Mouse (Mus musculus) cerebellum, postnatal 25 days (tissue): ENCODE measurements at regions not wholly inside any gene's neighbourhood (a gene's known extent, or its start where the extent isn't known, plus 50 kb on each side); places are given as distances from the start of the nearest gene placed in this dataset.

Source experiments
- DNase-seq, 2 experiments: peaks; one replicate each; pipeline ENCODE4 v3.0.0; 2021; ENCODE audit warnings: mixed read lengths in 2 of 2

DNA sequence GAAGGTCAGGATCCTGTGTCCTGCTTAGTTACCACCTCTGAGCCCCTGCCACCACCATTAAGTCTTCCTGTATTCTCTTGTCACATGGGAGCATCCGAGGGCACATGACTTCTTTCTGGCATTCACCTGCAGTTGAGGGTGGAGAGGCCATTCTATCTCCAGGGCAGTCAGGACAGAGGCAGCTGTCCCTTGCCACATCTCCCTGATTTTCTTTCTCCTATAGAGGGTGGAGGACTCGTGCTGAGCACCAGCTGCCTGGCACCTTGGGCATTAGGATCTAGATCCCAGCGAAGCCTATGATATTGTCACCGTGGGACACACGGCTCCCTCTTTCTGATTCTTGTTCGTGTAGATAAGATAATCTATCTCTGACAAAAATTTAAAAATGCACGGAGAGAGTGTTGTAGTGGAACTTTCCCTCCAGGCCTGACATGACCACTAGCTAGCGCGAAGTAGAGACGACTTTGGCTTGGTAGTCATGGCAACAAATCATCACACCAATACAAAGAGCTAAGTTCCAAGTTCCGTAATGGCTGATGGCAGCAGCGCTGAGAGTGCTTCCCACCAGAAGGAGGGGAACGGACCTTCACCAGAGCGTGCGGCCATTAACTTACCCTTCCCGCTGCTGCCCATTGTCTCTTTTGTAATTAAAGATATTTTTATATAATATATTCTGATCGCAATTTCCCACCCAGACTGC is 137.7 kb downstream of the Ipmk start:
- DNase-seq = no peak

DNA sequence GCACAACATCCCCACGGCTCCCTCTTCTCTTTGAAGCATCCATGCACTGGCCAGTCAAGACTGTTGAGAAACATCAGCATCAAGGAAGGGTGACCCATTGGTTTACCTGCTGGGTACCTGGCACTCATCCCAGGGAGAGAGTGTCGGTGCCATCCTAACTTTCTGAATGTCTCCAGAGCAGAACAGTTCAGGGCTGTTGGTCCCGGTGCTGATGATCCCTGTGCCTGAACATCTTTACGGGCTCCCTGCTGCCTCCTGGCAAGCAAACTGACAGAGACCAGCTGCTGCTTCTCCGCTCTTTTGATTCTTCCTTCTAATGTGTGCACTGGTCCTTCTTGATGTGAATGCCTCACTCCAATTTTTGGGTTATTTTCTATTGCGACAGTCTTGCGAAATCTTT is 142.2 kb downstream of the Ipmk start:
- no peak for DNase-seq

DNA sequence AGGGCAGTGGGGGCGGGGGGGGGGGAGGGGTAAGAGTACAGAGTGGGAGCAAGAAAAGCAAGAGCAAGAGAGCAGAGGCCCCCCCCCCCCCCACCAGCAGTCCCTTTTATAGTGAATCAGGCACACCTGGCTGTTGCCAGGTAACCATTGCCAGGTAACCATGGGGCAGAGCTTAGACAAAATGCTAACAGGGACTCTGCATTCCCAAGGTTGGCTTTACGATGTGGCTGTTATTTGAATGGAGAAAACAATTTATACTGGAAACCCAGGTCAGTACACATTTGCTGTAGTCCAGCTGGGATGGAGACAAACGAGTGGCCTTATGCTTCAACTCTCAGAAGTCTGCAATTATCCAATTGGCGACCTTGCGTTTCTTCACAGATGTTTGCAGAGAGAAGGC is 154.5 kb downstream of the Ipmk start:
- DNase-seq = no peak

DNA sequence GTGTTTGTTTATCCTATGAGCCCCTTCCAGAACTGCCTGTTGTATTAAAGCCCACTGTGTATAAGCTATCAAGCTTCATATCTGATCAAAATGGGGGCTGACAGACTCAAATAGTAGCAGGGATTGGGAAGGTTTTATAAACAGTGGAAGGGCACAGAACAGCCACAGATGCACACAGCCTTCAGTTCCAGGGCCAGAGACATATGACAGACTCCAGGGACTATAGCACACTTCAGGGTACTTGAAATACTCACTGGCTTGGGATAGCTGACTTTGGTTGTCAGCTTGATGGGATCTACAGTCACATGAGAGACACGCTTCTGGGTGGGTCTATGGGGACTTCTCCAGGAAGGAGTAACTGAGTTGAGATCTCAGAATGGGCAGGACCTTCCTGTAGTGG is 156.7 kb downstream of the Ipmk start:
- no peak for DNase-seq

DNA sequence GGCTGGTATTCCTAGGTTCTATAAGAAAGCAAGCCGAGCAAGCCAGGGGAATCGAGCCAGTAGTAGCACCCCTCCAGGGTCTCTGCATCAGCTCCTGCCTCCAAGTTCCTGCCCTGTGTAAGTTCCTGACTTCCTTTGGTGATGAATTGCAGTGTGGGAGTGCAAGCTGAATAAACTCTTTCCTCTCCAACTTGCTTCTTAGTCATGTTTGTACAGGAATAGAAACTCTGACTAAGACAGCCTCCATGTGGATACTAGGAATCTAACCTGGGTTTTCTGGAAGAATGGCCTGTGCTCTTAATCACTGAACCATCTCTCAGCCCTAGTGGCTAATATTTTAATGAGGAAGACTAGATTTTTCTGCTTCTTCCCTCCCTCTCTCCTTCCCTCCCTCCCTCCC is 177.7 kb downstream of the Ipmk start:
- no peak for DNase-seq

DNA sequence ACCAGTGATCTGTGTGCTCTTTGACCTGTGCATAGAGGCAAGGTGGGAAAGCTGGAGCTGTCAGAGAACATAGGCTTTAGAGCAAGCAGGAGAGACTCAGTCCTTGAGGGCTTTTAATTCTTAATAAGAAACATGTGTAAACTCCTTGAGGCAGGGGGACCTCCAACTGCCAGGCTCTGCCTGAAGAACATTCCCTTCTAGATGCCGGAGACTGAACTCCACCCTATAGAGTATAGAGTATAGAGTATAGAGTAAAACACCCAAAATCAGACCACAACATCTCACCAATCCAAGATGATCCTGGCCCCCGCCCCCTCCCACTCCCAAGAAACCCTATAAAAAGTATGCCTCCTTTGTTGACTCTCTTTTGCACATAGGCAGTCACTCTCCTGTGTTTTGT is 186.2 kb downstream of the Ipmk start:
- no peak for DNase-seq

DNA sequence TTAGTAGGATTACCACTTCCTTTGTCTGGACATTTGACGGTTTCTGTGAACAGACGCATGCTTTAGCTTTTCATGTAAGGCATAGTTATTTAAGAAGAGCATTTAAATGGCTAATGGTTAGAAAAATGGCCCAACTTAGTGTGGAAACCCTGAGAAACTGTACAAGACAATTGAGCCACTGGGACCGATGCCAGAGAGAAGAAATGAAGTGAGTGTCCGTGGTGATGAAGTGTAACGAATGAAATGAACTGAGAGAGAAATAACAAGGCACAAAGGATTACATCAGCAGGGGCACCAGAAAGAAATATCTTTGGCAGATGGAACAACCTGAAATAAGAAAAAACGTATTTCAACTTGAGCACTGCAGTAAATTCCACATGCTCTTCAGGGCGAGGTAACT is 197.9 kb downstream of the Ipmk start:
- no peak for DNase-seq

DNA sequence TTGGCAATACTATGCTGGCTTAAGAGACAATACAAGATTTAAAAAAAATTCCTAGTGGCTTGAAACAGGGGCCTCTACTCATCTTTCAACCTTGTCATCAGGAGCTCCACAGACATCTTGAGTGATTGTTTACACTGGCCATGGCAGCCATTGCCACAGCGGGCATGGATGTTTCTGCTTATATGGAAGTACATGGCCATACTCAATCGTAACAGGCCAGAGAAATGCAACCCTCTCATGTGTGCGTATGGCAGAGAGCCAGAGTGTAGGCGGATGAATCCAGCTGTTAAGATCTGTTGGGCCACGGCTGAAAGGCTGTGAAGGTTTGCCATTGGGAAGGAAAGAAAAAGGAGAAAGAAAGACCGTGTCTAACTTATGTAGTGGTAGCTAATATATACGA is 198.9 kb downstream of the Ipmk start:
- no peak for DNase-seq

DNA sequence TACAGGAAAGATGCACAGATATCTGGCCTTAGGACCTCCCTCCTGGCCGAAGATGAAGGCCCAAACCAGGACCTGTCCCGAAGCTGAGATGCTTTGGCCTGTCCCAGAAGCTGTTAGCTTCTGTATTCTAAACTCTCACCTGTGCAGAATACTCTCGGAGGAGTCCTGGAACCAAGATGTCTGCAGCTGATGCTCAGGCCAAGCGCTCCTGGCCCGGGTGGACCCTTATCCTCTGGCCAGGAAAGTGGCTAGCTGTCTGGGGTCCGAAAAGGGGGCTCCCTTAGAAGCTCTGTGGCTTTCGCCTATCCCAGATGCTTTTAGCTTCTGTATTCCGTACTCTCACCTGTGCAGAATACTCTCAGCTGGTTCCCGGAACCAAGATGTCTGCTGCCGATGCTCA is 236.2 kb downstream of the Ipmk start:
- no peak for DNase-seq

DNA sequence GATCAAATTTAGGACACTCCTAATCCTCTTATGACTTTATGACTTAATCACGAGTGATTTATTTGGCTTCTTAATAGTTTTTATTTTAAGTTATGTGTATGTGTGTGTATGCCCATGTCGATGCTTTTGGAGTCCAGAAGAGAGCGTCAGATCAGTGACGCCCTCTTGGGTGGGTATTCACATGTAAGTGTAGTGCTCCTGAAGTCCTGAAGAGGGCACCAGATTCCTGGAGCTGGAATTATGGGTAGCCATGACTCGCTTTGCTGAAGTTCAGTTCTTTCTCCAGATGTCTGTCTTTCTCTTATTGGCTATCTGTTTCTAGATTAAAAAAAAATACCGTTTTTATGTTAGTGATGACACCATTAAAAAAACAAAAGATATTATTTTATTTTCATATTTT is 251.0 kb downstream of the Ipmk start:
- DNase-seq = no peak

DNA sequence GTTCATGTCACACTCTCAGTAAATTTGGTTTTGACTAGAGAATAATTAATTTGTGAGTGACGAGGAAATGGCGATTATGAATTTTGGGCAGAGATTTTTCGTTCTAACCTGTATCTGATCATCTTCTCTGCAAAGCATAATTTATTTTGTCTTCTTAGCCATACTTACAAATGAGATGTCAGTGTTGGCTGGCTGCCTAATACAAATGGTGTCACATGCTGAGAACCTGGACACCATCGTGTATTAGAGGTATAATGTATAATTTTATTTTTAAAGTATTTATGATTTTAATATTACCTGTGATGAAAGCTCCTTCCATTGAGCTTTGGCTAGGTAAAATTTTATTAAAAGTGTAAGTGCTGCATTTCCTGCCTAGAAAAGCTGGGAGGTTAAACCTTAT is 266.2 kb downstream of the Ipmk start:
- peak in 1 of 2 experiments; percentile 12 for DNase-seq

DNA sequence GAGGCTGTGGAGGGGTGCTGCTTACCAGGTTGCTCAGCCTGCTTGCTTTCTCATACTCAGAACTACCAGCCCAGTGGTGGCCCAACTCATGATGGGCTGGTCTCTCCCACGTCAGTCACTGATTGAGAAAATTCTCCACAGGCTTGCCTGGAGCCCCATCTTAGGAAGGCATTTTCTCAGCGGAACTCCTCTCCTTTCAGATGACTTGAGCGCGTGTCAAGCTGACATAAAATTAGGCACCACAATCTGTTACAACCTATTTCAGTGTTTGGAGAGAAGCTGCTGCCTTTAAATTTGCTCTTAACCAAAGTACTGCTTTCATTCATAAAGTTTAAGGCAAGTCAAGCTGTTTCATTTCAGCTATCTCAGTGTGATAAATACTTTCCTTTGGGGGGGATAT is 269.6 kb downstream of the Ipmk start:
- no peak for DNase-seq

DNA sequence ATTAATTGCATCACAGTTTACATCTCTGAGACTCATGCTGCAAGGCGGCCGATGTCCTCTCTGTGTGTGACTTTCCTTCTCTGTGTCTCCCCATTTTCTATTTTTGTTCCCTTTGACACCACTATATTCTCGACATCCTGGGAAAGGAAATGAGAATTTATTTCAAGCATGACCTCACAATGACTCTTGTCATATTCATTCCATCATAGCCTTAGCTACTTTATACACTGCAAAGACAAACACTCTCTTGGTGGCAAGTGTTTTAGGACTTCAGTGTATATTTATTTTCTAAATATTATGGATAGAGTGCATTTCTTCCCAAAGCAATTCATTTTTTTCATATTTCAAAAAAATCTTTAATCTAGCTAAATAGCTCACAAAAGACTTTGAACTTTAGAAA is 298.5 kb downstream of the Ipmk start:
- no peak for DNase-seq

DNA sequence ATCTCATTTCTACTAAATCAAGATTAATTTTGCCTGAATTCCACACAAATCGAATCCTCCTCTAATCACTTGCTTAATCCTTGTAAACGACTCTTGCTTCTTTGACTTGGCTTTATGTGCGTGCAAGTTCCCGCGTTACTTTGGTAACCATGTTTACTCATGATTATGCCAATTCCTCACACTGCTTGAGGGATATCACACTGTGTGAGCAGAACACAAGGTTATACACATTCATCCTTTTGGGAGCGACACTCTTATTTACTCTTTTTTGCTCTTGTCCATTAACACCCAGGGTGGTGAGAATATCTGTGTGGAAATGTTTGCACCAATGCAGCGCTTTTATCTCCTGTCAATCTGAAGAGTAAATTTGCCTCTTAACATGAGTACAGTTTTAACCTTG is 310.0 kb downstream of the Ipmk start:
- DNase-seq = no peak

DNA sequence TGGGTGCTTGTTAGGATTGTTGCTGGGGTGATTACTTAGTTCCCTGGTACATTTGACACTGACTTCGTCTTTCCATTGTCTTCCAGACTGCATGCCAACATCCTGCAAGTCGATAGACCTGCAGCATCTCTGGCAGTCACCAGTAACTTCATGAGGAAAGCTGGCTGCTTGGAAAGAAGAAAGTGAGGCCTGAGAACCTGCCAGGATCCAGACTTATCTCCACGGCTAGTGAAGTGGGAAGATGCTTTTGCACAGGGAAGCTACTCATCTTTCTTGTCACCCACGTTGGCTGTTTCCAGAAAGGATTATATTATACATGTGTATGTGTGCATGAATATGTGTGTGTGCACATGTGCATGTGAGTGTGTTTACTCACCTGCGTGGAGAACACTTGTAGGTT is 316.0 kb downstream of the Ipmk start:
- no peak for DNase-seq

DNA sequence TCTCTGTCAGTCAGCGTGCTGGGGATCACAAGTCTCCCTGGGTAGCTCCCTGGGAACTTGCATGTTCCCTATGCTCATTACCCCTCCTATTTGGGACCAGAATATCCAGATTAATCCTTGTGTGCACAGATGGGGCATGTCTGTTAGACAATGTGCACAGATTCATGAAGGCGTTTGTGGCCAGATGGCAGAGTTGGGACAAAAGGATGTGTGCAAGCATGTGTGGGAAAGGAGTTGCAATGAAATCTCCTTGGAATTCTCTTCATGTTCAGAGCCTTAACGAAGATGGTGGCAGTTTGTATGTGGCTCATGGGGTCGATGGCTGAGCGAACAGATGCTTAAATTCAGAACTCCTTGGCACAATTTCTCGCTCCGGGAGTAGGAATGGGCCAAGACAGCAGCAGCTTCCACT is 319.6 kb downstream of the Ipmk start:
- no peak for DNase-seq

DNA sequence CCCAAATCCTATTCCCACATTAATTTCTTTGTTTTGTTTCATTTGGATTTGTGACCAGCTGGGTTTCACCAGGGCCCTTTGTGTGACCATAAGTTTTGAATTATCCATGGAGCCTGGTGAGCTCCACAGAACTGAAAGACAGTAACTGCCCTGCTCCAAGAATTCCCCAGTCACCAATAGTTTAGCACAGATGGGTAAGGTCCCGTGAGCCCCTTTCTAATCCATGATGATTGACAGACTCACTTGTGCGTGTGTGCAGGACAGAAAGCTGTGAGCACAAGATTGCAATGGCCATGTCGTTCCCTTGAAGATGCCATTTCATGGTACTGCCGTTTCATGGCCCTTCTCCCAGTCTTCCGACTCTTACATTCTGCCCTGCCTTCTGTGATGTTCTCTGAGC is 331.7 kb downstream of the Ipmk start:
- no peak for DNase-seq

DNA sequence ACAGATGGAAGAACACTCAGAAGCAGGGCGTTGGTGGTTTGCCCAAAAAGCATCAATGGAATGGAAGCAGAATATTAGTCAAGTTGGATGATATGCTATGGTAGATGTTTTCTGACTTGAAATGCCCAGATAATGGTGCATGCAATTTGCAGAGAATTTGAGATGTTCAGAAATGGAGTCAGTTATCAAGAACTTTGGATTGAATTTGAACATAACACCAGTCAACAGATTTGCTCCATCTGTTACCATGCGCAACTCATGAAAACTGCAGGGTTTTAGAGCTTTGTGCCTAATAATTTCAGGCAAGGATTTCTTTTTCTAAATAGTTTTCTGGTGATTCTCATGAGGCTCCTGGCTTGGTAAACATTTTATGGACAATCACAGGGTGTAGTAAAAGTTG is 365.9 kb downstream of the Ipmk start:
- no peak for DNase-seq

DNA sequence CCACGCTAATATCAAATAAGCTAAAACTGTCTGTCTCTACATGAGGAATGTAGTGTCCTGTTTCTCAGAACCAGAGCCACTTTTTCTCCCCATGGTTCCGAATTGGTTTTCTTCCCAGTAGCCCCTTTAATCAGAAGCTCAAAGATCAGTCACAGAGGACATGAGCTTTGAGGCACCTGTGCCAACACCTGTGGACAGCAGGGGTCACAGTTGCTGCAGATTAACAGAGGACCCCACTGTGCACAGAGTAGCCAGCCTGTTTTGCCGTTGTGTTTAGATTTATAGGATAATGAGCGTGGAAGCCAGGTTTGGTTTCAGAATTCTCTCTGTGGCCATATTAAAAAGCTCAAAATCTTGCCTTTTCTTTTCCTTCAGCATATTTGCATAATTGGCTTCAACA is 380.2 kb downstream of the Ipmk start:
- no peak for DNase-seq

DNA sequence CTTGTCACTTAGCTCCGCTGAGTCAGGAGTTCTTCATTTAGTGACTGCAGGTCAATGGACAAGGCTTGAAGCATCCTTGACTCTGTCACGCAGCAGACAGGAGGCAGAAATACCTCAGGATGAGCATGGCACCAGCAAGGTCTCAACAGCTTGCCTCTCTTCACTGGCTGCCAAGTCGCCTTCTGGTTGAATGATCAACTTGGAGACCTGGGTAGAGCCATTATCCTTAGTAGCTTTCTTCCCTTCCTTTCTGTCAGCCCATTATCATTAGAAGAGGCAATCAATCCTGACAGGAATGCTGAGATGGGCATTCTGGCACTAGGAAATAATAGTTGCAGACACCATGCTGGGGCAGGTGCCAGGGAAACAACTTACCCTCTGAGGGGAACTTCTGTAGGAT is 386.3 kb downstream of the Ipmk start:
- peak; percentile 76 to 85 for DNase-seq

DNA sequence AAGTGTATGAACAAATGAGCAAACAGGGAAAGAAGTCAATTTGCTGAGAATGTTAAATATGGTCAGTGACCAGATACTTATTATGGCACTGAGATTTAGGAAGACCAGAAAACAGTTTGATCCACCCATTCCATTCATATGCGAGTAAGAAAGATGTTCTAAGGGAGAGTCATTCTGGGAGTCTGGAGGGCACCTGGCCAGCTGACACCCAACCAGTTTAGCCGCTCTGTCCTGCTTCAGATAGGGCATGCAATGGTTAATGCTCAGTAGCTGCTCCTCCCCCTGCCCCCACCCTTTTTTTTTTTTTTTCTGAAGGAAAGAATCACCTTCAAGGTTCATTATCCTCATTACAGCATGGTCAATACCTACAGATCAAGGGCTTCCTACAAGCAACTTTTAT is 386.9 kb downstream of the Ipmk start:
- DNase-seq = no peak

DNA sequence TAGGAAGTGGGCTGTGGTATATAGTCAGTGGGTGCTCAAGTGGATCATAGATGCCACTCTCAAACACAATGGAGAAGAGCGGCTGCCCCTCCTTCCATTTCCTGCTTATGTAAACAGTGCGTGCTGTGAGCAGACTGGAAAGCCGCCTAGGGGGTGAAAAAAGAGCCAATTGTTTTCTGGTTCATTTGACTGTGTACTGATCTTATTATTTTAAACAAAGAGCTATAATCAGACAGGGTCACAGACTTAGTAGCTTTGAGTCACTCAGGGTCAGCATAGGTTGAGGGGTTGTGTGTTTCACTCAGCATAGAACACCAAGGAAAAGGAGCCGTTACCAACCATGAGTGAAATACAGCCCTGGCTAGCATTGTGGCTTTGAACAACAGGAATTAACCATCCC is 390.7 kb downstream of the Ipmk start:
- DNase-seq = no peak

DNA sequence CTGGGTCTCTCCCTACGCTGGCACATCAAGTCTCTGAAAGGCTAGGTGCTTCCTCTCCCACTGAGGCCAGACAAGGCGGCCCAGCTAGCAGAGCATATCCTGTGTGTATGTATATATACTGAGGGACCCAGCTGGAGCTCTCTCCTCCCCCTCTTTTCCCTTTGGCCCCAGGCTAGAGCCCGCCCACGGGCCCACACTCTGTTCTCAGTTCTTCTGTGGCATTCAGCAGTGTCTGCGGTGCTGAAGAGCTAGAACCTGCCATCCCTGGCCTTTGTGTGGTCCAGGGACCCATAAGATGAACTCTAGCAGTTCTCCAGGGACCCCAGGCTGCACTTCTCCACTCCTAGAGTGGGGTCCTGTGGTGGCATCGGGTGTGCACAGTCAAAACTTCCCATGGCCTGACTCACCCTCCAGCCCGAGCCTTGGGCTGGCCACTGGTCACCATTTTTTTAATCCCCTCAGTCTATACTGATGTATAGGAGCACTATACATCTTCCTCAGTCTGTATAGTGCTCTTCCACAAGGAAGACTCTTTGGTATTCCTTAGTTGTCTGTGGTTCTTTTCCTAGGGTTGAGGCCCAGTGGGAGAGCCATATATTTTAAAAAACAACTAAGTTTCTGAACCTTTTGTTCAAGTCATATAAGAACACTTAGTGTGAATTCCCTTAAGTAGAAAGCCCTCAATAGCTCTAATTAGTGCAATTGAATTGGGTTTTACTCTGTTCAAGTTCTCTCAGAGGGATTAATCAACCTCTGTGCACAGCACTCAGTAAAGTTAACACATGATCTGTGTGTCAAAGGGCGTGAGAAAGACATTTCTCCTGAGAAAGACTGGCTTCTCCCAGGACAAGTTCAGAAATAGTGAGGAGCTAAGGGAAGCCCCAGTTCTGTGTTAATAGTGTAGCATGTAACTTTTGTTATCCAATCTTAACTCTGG is 401.3 kb downstream of the Ipmk start:
- no peak for DNase-seq

DNA sequence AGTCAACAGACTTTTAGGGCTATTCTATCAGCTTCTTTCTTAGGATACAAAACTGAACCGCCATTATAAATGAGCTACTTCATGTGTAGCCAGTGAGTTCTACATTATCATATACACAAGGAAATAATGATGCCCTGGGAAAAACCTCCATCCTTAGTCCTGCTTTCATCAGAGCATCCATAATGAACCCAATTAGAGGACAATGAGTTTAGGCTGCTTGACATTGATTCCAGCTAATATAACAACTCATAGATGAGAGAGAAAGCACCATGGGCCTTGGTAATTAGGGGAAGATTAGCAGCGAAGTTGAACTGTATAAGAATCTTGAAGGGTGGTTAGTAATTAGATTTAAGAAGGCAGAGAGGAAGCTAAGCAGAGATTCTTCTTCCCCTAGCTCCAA is 405.7 kb downstream of the Ipmk start:
- no peak for DNase-seq

DNA sequence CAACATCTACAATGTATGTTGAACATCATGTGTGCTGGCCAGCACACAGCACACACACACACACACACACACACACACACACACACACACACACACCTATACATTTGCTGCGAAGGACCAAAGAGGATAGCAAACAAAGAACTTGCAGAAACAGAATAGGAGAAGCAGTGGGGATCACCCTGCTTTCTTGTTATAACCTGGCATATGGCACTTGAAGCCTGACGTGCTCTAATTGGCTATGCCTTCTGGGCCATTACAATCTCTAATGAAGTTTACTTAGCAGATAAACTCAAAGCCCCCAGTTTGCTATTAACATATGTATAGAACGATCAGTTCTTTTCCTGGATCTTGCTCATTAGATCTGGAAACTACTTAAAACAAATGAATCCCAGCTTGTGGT is 407.2 kb downstream of the Ipmk start:
- no peak for DNase-seq
